Mouse (Mus musculus) embryonic facial prominence, embryonic 15.5 days (tissue): ENCODE data around the gene Muc5ac. TPM values are rescaled to one million over a fixed set of nuclear protein-coding genes. Genes with fewer than 3 reads are reported as not detected.
A peak's percentile ranks its signal among the peaks of the same experiment; 100 is the strongest.

Source experiments
- ATAC-seq: fragments of 200-750 bp; cut with Nextera tagmentation; 2 replicates; pipeline ENCODE4 v1.8.0; 2017; ENCODE audit warnings: low read depth, moderate TSS enrichment; ENCODE audit not compliant: insufficient number of reproducible peaks, low FRiP score, low TSS enrichment
- H3K27ac ChIP-seq: fragments of 300-500 bp; sonication (generic); replicated peaks from 2 replicates; pipeline ENCODE4 v1.5.1; 2015; ENCODE audit warnings: mild to moderate bottlenecking, inconsistent platforms
- H3K27me3 ChIP-seq: fragments of 300-500 bp; sonication (generic); 2 replicates; pipeline ENCODE4 v1.6.1; 2015; ENCODE audit warnings: inconsistent platforms
- H3K36me3 ChIP-seq: fragments of 300-500 bp; sonication (generic); 2 replicates; pipeline ENCODE4 v1.6.1; 2015; ENCODE audit warnings: mild to moderate bottlenecking, inconsistent platforms
- H3K4me1 ChIP-seq: fragments of 300-500 bp; sonication (generic); 2 replicates; pipeline ENCODE4 v1.6.1; 2015; ENCODE audit warnings: inconsistent platforms
- H3K4me2 ChIP-seq: fragments of 300-500 bp; sonication (generic); replicated peaks from 2 replicates; pipeline ENCODE4 v1.6.1; 2015; ENCODE audit warnings: mild to moderate bottlenecking, inconsistent platforms
- H3K4me3 ChIP-seq: fragments of 300-500 bp; sonication (generic); replicated peaks from 2 replicates; pipeline ENCODE4 v1.5.1; 2015; ENCODE audit warnings: mild to moderate bottlenecking, inconsistent platforms
- H3K9ac ChIP-seq: fragments of 300-500 bp; sonication (generic); 2 replicates; pipeline ENCODE4 v1.6.1; 2015; ENCODE audit warnings: inconsistent platforms
- H3K9me3 ChIP-seq: fragments of 300-500 bp; sonication (generic); replicated peaks from 2 replicates; pipeline ENCODE4 v1.6.1; 2016; ENCODE audit warnings: inconsistent platforms
- whole genome bisulfite sequencing: fragments of 180-500 bp; shearing (Covaris S2); methylation state at CpG from one replicate; pipeline ENCODE4 v1.1.7; 2015; 5-methylcytosine and 5-hydroxymethylcytosine counted together
- polyA plus RNA-seq: library from polyadenylated mRNA; unstranded; fragments of >200 nt; fragmentation: Nextera tagmentation; extraction: Ambion mirVana; gene quantifications from 2 replicates; pipeline ENCODE4 v1.2.1, GENCODE M21; 2015

Gene Muc5ac
- polyA plus RNA-seq: 0.01 and 0.03 TPM in 2 replicates

DNA sequence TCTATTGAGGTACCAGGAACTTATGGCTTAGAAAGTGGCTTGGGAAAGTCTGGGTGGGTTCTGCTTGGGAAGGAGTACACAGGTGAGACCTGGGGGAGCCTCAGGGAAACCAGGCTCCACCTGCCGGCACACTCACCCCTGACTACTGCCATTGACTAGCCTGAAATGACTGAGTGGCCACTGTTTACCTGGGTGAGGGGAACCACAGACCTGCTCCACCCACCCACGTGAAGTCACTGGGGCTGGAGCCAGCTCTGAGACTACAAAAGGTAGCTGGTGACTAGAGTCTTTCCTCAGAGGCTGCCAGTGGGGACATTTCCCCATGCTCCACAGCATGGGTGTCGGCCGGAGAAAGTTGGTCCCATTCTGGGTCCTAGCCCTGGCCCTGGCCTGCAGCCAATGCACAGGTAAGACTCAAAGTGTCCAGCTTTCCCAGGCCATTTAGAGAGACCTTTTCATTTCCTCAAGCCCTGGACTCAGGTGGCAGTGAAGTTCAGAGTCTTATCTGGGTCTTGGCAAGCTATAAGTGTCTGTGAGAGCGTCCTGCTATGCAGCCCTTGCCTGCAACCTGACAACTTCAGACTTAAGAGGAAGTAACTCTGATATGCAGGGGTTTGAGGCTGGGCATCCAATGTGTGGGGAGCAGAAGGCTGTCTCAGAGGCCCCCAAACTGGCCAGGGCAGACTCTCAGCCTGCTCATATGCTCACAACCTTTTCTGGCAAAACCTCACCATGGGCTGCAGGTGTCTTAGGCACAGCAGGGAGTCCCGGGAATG, at the start of gene Muc5ac:
TSS of gene Muc5ac (plus strand) at position 296 of the 776 bp plus-strand sequence.
- H3K27ac ChIP-seq: no peak within 1 kb of the TSS
- 83% methylated on average over 6 of the region's 6 CpGs for WGBS
- H3K4me3 ChIP-seq: no peak within 1 kb of the TSS
- no peak within 1 kb of the TSS for H3K9ac ChIP-seq
- H3K4me1 ChIP-seq: no peaks in the 10 kb centered on the region
- H3K27me3 ChIP-seq: no peaks in the 10 kb centered on the region
- H3K9me3 ChIP-seq: no peaks in the 10 kb centered on the region
- no peaks in the 10 kb centered on the region for H3K36me3 ChIP-seq
- no peak for ATAC-seq
- H3K4me2 ChIP-seq: no peak within 1 kb of the TSS

- Histone ChIP-seq H3K4me1 (no peaks in the 10 kb centered on the region), H3K9ac (no peak overlapping the region), H3K27ac (no peak overlapping the region), H3K9me3 (no peaks in the 10 kb centered on the region), H3K36me3 (no peaks in the 10 kb centered on the region), H3K4me2 (no peak overlapping the region), H3K4me3 (no peak overlapping the region), H3K27me3 (no peaks in the 10 kb centered on the region)
- WGBS: 87% methylated on average over 7 of the region's 7 CpGs
- no peak for ATAC-seq
Measured at GRCm38 (mm10) chr7:141747451-141748100, 41.2 kb upstream of the Muc5ac start.

DNA sequence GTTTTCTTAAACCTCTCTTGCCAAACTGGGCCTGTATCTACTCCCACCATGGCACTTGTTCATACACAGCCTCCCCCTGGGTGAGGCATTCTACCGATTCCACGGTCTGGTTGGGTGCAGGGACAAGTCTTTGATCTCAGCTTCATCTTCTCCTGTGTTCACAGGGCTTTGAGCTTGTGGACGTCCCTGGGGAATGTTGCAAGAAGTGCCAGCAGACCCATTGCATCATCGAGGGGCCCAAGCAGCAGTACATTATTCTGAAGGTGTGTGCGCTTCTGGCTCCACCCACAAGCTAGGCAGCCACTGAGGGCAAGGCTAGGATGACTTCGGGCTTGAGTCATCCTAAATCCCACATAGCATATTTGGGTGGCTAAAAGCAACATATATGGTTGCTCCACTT, 36.3 kb upstream of the Muc5ac start:
- Histone ChIP-seq H3K4me2 (no peak overlapping the region), H3K9ac (no peak overlapping the region), H3K4me3 (no peak overlapping the region), H3K27ac (no peak overlapping the region), H3K27me3 (no peaks in the 10 kb centered on the region), H3K36me3 (no peaks in the 10 kb centered on the region), H3K9me3 (no peaks in the 10 kb centered on the region), H3K4me1 (no peaks in the 10 kb centered on the region)
- WGBS: 70% methylated on average over 6 of the region's 6 CpGs
- ATAC-seq: no peak

DNA sequence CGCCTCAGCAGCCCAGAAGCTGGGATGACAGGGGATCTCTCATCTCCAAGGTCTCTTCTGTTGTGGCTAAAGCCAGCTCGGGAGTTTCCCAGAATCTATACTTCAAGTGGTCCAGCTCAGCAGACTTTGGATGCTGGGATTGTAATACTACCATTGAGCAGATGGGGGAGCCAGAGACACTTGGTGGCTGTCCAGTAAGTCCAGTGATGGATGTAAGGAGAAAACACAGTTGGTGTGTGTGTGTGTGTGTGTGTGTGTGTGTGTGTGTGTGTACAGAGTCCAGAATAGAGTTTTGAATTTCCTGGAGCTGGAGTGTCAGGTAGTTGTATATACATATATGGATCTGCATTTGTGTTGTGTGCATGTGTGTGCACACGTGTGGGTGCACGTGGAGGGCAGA, 32.9 kb upstream of the Muc5ac start:
- H3K9ac ChIP-seq: no peak overlapping the region
- no peak overlapping the region for H3K4me2 ChIP-seq
- H3K27ac ChIP-seq: no peak overlapping the region
- WGBS: 47% methylated on average over 4 of the region's 4 CpGs
- ATAC-seq: no peak
- H3K27me3 ChIP-seq: no peaks in the 10 kb centered on the region
- H3K9me3 ChIP-seq: no peaks in the 10 kb centered on the region
- H3K4me3 ChIP-seq: no peak overlapping the region
- H3K36me3 ChIP-seq: no peaks in the 10 kb centered on the region
- no peaks in the 10 kb centered on the region for H3K4me1 ChIP-seq

DNA sequence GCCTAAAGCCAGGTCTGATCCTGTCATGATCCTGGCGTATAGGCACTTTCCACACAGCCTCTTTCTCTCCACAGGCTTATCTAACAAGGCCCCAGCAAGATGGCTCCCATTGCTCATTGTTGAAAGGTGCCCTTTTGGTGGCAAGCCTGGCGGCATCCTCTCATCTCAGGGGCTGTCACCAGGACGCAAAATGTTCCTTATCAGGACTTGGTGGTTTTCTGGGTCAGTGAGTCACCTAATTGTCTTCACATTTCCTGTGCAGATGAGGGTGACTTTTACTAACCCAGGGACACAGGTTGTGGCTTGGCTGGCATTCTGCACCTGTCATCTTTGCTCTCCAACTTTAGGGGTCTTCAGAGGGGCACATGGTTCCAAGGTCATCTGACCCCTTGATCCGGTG, 30.5 kb upstream of the Muc5ac start:
- Histone ChIP-seq H3K9me3 (no peaks in the 10 kb centered on the region), H3K27ac (no peak overlapping the region), H3K4me3 (no peak overlapping the region), H3K9ac (no peak overlapping the region), H3K4me2 (no peak overlapping the region), H3K4me1 (no peaks in the 10 kb centered on the region), H3K36me3 (no peaks in the 10 kb centered on the region), H3K27me3 (no peaks in the 10 kb centered on the region)
- 65% methylated on average over 4 of the region's 4 CpGs for WGBS
- no peak for ATAC-seq

DNA sequence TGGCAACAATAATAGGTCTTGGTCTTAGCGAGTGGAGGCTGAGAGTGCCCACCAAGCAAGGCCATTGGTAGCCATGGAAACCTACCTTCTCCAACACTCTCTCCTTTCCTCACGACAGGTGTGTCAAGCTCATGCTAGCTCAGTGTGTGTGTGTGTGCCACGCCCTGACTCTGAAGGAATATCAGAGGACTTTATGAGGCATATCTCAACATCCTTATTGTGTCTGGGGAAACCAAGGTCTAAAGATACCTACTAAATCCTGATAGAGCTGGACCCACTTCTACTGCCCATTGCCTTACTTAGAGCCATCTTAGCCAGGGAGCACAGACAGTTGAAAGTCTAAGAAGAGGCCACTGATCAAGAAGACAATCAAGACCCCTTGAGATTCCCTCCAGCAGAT, 18.3 kb upstream of the Muc5ac start:
- 86% methylated on average over 3 of the region's 3 CpGs for WGBS
- H3K4me1 ChIP-seq: 0 out of 2 replicates have a peak, but pooled peaks cover 5% of the 10 kb centered on the region
- no peak overlapping the region for H3K4me3 ChIP-seq
- H3K9ac ChIP-seq: no peak overlapping the region
- no peak overlapping the region for H3K27ac ChIP-seq
- no peaks in the 10 kb centered on the region for H3K36me3 ChIP-seq
- H3K4me2 ChIP-seq: no peak overlapping the region
- no peaks in the 10 kb centered on the region for H3K9me3 ChIP-seq
- ATAC-seq: no peak
- no peaks in the 10 kb centered on the region for H3K27me3 ChIP-seq

DNA sequence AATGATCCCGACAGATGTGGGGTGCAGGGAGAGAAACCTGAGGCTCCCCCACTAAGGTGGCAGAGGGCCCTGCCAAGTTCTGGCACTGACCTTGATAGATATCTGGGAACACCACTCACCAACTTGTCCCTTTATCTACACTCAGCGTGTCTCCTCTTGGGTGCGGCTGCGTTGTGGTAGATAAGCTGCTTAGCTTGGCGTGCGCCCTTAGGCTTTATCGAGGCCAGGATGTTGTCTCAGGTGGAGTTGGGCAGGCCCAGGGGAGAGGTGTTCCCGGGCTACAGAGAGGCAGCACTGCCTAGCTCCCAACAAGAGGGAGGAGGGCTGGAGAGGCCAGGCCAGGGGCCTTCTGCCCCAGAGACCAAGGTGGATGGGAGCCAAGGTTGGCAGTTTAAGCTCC, 17.8 kb upstream of the Muc5ac start:
- no peaks in the 10 kb centered on the region for H3K27me3 ChIP-seq
- 0 out of 2 replicates have a peak, but pooled peaks cover 5% of the 10 kb centered on the region for H3K4me1 ChIP-seq
- ATAC-seq: 0 out of 2 replicates have a peak, but pooled peaks have one; percentile 16
- no peak overlapping the region for H3K4me3 ChIP-seq
- no peaks in the 10 kb centered on the region for H3K9me3 ChIP-seq
- H3K9ac ChIP-seq: no peak overlapping the region
- no peak overlapping the region for H3K27ac ChIP-seq
- WGBS: 74% methylated on average over 8 of the region's 8 CpGs
- no peak overlapping the region for H3K4me2 ChIP-seq
- no peaks in the 10 kb centered on the region for H3K36me3 ChIP-seq

GRCm38 (mm10) chr7:141772058-141772557, 16.7 kb upstream of the Muc5ac start:
- H3K9me3 ChIP-seq: no peaks in the 10 kb centered on the region
- no peak for ATAC-seq
- no peak overlapping the region for H3K4me2 ChIP-seq
- H3K27ac ChIP-seq: no peak overlapping the region
- no peak overlapping the region for H3K4me3 ChIP-seq
- 0 out of 2 replicates have a peak, but pooled peaks cover 5% of the 10 kb centered on the region for H3K4me1 ChIP-seq
- H3K36me3 ChIP-seq: no peaks in the 10 kb centered on the region
- H3K9ac ChIP-seq: no peak overlapping the region
- 58% methylated on average over 1 of the region's 1 CpGs for WGBS
- H3K27me3 ChIP-seq: no peaks in the 10 kb centered on the region

- Histone ChIP-seq H3K4me3 (no peak overlapping the region), H3K36me3 (no peaks in the 10 kb centered on the region), H3K9me3 (no peaks in the 10 kb centered on the region), H3K27me3 (no peaks in the 10 kb centered on the region), H3K4me1 (0 out of 2 replicates have a peak, but pooled peaks cover 5% of the 10 kb centered on the region), H3K27ac (no peak overlapping the region), H3K4me2 (no peak overlapping the region), H3K9ac (no peak overlapping the region)
- ATAC-seq: no peak
- 97% methylated on average over 2 of the region's 2 CpGs for WGBS
Measured at GRCm38 (mm10) chr7:141774855-141775254, 13.9 kb upstream of the Muc5ac start.

- 90% methylated on average over 5 of the region's 5 CpGs for WGBS
- Histone ChIP-seq H3K4me1 (0 out of 2 replicates have a peak, but pooled peaks cover 5% of the 10 kb centered on the region), H3K4me3 (no peak overlapping the region), H3K9me3 (no peaks in the 10 kb centered on the region), H3K4me2 (no peak overlapping the region), H3K27ac (no peak overlapping the region), H3K36me3 (no peaks in the 10 kb centered on the region), H3K27me3 (no peaks in the 10 kb centered on the region), H3K9ac (no peak overlapping the region)
- ATAC-seq: no peak
Measured at GRCm38 (mm10) chr7:141776199-141776598, 12.6 kb upstream of the Muc5ac start.

DNA sequence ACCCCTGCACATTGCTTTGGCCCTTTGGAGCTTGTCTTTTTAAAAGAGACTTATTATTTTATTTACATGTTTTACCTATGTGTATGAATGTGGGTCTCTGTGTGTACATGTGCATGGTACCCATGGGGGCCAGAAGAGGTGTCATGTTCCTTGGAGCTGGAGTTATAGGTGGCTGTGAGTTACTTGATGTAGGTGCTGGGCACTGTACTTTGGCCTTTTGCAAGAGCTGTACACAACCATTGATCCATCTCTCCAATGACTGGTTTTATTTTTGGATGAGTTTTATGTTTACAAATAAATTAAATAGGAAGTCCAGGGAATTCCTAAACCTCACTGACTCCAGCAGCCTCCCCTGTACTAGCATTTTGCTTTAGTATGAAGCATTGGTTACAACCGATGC, 5.5 kb downstream of the Muc5ac start:
- ATAC-seq: no peak
- no peak overlapping the region for H3K27ac ChIP-seq
- H3K9ac ChIP-seq: no peak overlapping the region
- no peaks in the 10 kb centered on the region for H3K36me3 ChIP-seq
- 74% methylated on average over 1 of the region's 1 CpGs for WGBS
- no peak overlapping the region for H3K4me3 ChIP-seq
- H3K4me1 ChIP-seq: no peaks in the 10 kb centered on the region
- H3K27me3 ChIP-seq: no peaks in the 10 kb centered on the region
- H3K9me3 ChIP-seq: peaks cover 3% of the 10 kb centered on the region; the same call in 1 of the 2 replicates
- no peak overlapping the region for H3K4me2 ChIP-seq
